Mouse (Mus musculus): ENCODE data around the gene Rela.
A peak's percentile ranks its signal among the peaks of the same experiment; 100 is the strongest.
"Not testable (repeated sequence)": the region's sequence is repeated elsewhere in the genome, so short reads cannot be mapped to it uniquely, and the experiment has no call there.

The Rela gene

DNA sequence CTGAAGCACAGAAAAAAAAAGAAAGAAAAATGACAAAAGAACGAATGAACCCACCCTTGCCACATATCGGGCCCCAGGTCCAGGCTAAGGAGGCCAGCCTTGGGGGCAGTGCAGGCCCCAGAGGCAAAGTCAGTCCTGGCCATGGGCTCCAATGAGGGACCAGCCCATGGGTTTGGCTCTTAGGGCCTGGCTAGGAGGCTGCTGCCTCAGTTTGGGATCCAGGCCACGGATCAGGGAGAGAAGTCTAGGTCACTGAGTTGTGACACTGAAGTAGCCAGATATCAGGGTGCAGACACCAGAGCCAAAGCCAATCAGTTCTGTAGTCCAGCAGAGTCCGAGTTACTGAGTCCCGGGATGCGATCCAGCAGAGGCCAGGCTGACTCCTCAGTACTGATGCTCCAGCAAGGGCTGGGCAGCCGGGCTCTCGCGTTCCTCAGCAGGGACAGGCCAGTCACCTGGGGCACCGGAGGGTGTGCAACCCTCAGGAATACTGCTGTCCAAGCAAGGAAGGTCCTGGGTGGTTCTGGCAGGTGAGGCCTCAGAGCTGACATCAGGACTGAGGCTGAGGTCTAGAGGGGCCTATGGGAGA is 27.5 kb downstream of the Rela start:
- no peak for DNase-seq (ENCODE audit: low spot score)

DNA sequence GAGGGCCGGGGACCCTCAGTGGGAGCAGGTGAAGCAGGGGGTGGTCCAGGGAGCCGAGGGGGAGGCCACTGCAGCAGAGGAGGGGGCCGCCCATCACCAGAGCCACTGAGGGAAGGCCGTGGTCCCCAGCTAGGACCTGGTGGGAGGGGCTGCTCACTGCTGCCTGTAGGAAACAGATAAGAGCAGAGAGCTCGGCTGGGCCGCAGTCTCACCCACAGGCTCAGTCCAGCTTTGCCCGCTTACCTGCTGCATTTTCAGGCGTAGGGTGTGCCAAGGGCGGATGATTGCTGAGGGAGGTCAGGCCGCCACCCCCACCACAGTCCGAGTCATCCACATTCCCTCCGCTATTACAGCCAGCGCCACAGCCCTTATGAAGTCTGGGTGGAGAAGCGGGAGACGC is 28.2 kb downstream of the Rela start:
- no peak for DNase-seq (ENCODE audit: low spot score)

DNA sequence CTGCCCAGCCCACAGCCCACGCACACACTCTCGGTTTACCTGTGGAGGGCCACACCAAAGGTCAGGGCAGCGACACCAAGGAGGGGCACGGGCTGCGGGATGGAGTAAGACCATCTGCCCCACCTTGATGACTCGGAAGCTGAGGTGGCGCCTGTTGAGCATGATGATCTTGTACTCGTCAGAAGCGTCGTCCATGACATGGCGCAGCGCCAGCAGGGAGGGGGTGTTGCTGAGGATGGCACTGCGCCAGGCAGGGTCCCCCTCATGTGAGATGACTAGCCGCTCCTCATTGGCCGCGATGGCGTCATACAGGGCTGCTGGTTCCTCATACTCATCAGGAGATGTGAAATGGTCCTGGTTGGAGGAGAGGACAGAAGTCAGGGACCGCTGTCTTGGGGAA is 29.1 kb downstream of the Rela start:
- DNase-seq (ENCODE audit: low spot score), result no peak

DNA sequence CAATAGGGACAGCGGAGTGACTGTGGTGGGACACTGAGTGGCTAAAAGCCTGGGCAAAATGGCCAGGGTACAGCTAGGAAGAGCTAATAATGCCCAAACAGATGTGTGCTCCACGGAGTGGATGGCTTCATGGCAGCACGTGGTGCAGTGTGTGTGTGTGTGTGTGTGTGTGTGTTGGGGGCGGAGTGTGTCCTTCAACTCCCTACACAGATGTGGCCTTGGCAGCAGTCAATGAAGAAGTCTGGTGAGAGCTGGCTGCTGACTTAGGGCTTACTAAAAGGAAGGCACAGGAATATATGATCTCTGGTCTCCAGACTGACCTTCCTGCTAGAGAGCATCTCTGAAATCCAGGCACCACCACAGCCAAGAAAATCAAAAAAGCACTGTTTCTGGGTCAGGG is 31.1 kb downstream of the Rela start:
- DNase-seq (ENCODE audit: low spot score), result no peak

DNA sequence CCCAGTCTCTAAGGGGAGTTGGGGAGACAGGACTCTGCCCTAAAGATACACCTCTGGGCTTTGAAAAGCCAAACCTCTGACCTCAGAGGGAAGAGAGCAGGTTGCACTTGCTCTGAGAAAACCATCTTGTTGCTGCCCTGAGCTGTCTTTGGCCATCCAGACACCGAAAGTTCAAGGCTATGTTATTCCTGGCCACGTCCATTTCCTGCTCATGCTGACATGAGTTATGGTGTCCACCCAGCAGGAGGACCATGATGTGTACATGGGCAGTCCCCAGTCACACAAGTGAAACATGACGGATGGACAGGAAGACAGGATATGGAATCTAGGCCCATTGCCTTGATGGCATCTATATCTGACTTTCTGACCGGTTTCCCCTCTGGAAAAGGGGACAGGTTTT is 43.1 kb downstream of the Rela start:
- no peak for DNase-seq (ENCODE audit: low spot score)

DNA sequence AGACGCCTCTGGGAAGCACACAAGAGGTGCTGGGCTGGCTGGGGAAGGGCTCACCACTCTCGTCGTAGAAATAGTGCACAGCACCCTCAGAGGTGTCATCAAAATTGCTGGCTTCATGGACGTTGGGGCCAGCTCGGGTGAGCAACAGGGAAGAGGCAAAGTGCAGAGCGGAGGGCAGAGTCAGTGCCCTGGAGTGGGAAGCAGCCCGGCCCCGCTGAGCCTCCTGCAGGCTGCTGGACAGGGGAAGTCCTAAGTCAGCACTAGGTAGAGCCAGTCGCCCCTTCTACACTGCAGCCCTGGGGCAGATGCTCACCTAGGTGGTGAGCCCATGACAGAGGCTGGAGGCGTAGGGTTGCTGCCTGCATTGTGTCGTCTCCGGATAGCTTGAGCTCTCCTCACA is 47.0 kb downstream of the Rela start:
- DNase-seq (ENCODE audit: low spot score), result no peak

DNA sequence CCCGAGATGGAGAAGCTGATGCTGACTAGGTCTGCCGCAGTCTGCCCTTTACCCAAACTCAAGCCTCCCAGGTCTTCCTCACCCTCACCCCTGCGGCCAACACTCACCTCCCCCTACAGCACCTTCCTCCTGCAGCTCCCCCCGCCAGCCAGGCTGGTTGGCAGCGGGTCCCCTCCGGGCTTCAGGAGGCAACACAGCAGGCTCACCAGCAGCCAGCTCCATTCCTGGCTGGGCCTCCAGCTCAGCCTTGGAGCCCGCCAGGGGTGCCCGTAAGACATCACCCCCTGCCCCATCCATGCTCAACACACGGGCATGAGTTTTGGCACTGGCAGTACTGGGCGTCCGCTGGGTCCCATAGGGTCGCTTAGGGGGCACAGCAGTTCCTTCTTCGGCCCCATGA is 47.7 kb downstream of the Rela start:
- no peak for DNase-seq (ENCODE audit: low spot score)

DNA sequence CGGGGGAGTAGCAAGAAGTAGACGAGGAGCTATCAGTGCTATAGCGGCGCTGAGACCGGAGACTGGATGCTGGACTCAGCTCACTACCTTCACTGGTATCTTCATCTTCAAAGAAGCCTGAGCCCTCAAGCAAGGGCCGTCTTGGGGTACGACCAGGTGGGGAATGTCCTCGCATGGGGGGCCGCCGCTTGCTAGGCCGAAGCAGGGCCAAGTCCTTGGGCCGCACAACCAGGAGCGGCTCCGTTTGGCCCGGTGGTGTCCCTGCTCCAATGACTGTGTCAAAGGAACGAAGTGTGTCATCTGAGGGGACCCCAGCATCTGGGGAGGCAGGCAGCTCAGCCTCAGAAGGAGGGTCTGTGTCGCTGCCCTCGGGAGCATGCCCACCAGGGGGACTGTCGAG is 48.1 kb downstream of the Rela start:
- DNase-seq (ENCODE audit: low spot score), result no peak

DNA sequence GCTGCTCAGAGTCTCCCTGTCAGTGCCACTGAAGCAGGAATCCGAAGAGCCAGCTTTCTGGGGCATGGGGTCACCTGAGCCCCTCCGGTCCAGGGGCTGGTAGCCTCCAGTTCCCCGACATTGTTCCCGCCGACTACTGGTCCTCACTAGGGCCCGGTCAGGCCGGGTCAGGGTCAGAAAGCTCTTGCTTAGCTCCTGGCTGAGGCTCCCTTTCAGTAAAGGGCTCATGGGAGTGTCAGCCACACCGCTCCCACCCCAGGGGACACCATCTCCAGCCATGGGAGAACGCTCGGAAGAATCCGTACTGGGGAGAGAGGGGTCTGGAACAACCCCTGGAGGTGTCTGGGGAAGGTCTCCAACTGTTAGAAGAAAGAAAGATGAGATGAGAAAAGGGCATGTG is 48.6 kb downstream of the Rela start:
- no peak for DNase-seq (ENCODE audit: low spot score)

DNA sequence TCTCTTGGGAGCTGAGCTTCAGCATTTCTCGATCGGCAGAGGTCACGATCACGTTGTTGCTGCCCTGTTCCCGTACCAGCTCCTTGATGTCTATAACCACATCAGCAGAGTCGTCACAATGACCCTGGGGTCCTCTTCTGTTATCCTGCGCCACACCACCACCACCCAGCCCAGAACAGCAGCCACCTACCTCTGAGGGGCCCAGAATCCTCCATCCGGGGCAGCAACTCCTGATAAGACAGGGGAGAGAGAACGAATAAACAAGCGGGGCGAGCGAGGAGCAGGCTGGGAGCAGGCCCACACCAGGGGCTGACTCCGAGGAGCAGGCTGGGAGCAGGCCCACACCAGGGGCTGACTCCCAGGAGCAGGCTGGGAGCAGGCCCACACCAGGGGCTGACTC is 49.2 kb downstream of the Rela start:
- DNase-seq (ENCODE audit: low spot score), result no peak

DNA sequence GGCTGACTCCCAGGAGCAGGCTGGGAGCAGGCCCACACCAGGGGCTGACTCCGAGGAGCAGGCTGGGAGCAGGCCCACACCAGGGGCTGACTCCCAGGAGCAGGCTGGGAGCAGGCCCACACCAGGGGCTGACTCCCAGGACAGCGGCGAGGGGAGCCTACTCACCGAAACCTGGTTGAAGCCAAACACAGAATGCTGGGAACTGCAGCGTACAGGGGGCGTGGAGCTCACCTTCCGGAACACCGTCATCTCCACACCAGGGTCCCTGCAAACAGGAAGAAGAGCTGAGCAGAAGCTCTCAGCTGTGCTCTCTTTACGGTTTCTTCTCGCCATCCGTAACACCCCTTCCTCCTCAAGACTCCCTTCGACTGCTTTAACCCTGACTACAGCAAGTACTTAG is 49.7 kb downstream of the Rela start:
- DNase-seq (ENCODE audit: low spot score), result not testable (repeated sequence)

DNA sequence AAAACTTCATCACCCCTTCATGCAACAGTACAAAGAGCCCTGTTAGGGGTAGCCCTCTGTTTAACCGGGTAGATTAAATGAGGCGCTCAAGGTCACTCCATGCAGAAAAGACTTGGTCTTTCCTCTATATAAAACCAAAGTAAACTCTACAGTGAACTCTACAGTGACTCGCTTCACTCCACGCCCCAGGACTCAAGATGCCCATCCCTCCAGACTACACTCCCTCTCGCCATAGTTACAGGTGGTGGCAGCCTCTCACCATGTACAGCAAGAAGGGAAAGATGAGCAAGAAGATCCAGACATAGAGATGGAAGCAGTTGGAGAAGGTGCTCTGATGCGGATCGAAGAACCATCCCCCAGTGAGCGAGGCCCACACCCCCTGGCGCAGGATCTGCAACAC is 50.5 kb downstream of the Rela start:
- DNase-seq (ENCODE audit: low spot score), result no peak

DNA sequence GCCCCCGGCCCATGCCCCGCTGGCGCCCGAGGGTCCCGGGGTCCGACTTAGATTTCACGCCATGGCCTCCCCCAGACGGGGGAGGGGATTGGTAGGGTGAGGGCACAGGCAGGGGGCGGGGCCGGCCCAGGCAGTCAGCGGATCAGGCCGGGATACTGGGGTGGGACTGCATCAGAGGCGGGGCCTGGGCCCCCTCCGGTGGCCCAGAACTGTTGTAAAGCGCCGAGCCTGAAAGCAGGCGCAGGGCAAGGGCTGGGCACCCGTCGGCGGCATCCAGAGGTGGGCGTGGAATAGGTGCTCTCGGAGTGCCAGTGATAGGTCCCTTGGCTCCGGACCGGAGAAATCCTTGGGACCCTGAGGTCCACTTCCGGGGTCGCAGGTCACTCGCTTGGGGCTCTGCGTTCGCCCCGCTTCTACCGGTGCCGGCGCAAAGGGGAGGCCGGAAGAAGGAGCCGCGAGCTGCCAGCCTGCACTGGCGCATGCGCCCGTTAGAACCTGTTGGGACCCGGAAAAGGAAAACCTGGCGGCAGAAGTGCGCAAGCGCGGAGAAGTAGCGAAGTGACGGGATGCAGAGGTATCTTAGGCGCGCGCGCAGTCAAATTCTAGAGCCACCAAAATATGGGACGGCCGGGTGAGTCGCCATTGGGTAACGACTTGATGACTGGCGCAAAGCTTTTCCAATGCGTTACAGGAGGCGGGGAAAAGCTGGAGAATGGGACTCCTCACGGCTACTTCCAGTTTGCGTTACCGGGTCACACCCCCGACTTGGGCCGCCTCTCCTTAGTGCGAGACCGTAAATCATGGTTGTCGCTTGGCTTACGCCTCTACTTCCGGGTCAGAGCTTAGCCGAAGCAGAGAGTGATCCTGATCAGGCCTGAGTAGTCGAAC is 51.2 kb downstream of the Rela start, which contains the start of the genes Map3k11 and Pcnx3:
TSS of gene Map3k11 (plus strand) at position 543 of the 888 bp plus-strand sequence.
TSS of gene Pcnx3 (minus strand) at position 709 of the 888 bp plus-strand sequence.
- peak; percentile 98 for DNase-seq (ENCODE audit: low spot score)

DNA sequence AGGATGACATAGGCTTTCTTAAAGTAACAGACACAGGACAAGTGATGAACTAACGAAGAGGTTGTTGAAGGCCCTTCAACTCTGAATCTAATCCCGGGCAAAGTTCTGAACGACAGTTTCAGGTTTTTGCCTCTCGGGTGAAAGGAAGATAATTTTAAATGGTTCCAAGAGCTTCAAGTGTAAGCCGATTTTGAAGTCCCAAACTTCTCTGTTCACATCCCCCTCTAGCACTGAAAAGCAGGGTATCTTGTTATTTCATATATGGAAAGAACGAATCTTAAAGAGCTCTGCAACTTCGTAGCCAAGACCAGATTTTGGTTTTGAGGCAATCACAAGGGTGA is 51.8 kb downstream of the Rela start:
- no peak for DNase-seq (ENCODE audit: low spot score)

DNA sequence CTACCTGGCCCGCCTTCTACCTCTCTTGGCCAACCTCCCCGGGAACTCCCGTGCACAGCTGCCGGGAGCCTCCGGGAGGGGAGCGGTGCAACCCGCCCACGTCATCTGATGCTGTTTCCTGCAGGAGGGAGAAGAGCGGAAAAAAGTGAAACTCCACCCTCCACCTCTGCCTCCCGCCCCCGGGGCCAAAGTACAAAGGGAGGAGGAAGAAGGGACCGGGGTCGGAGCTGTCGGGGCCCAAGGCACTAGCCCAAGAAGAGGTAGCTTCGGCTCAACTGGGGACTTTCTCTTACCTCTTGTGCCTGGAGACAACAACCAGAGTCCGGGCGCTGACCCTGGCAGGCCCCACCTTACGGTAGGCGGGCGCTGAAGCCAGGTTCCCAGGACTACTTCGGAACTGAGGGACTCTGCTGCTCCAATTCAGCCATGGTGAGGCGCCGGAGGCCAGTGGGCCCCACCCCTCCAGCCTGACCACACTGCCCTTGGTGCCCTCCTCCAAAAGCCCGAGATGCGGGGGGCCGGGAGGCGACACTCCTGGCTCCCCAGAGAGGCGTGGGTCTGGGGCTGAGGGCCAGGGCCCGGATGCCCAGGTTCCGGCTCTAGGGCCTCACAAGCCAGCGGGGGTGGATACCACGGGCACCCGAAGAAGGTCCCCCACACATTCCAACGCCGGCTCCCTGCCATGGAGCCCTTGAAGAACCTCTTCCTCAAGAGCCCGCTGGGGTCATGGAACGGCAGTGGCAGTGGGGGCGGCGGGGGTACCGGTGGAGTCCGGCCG is 52.5 kb downstream of the Rela start:
- peak; percentile 84 for DNase-seq (ENCODE audit: low spot score)

DNA sequence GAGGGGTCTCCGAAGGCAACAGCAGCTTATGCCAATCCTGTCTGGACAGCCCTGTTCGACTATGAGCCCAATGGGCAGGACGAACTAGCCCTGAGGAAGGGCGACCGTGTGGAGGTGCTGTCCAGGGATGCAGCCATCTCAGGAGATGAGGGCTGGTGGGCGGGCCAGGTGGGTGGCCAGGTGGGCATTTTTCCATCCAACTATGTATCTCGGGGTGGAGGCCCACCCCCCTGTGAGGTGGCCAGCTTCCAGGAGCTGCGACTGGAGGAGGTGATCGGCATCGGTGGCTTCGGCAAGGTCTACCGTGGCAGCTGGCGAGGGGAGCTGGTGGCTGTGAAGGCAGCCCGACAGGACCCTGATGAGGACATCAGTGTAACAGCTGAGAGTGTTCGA is 53.1 kb downstream of the Rela start:
- no peak for DNase-seq (ENCODE audit: low spot score)

DNA sequence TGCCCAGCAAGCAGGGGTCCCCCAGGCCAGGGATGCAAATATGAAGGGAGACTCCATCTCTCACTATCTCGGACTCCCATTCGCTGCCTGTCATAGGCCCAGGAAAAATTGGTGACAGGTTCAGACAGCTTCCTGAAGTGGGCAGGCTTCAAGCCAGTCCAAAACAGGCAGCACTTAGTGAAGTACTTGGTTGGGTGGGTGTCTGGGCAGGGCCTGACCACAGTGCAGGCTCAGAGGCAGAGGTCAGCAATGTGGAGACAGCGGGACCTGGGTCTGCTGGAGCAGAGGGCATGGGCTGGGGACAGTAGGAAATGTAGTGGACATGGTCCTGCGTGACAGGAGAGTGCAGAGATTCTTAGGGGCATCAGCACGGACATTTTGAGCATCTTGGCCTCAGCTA is 54.3 kb downstream of the Rela start:
- DNase-seq (ENCODE audit: low spot score), result no peak

DNA sequence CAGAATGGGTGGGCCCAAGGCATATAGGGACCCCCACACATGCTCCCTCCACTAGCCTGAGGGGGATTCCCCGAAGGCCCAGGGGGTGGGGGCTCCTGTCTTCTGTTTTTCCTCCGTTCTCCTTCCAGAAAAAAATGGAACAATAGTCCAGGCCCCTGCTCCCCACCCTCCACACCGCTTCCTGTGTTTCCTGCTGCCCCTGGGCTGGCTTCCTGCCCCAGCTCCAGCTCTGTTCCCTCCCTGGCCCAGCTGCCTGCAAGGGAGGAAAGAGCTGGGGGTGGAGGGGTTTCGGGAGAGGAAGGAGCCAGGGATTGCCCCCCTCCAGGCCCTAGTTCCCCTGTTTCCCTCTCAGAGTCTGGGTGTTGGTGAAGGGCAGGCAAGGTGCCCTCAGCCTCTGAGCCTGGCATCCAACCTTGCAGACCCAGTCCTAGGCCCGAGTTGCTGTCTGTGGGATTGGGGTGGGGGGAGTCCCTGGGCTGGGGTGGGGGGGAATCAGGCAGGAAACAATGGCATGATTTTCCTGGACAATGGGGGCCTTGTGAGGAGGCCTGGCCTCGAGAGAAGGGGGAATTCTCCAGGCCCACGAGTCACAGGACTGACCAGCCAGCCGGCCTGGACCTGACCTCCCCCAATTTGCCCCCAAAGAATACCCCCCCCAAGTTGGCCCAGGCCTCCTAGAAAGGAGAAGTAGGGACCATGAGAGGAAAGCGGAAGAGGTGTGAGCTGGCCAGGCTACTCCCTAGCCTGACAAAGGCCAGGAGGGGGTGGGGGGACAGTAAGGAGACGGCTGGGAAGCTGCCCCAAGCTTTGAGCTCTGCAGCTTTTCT is 55.0 kb downstream of the Rela start:
- no peak for DNase-seq (ENCODE audit: low spot score)

DNA sequence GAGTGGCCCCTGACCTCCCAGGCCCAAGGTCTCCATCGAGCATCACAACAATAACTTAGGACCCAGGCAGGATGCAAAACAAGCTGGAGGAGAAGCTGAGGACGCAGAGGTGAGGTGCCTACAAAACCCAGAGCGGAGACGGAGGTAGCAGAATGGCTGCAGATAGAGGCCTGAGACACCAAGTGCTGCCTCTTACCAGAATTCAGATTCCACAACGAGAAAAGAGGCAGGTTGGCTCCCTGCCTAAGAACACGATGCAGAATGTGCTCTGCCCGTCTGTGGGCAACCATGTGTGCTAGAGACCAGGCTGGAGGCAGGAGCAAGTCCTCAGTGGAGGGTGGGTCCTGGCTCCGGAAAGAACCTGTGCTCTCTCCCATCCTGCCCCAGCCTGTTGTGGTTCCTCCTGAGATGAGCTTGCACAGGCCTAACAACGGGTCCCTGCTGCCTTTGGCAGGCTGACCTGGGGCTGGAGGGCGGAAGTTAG is 55.7 kb downstream of the Rela start:
- DNase-seq (ENCODE audit: low spot score), result no peak

DNA sequence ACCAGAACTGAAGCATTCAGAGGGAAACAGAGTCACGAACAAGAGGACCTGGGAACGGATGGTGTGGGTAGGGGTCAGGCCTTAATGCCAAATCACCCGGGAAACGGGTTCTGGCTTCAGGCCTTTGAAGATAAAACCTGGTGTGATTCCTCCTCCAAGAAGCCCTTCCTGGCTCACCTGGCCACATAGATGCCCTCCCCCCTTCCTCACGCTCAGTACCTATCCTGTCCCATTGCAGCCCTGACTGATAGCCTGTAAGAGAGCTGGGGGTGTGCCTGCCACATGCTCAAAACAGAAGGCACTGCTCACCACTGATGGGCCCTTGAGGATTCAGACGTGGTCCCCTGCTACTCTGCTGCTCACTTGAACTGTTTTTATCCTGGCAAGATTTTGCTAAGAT is 56.5 kb downstream of the Rela start:
- DNase-seq (ENCODE audit: low spot score), result no peak

DNA sequence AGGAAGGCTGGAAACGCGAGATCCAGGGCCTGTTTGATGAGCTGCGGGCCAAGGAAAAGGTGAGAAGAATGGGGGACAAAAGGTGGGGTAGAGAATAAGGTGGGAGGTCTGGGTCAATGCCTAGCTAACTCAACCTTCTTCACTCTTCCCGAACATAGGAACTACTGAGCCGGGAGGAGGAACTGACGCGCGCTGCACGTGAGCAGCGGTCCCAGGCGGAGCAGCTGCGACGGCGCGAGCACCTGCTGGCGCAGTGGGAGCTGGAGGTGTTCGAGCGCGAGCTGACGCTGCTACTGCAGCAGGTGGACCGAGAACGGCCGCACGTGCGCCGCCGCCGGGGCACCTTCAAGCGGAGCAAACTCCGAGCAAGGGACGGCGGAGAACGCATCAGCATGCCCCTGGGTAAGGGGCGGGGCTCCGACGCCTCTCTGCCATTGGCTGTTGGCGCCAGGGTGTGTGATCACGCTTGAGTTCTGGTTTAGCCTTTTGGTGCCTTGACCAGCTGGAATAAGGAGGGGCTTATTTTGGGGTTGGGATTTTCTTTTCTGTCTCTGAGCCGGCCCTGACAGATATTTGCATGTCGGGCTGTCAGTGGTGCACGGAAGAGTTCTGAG is 58.7 kb downstream of the Rela start:
- DNase-seq (ENCODE audit: low spot score), result peak; percentile 74

All from embryo, embryonic 10.5 days (tissue).